Mouse (Mus musculus) inflammation-experienced regulatory T-cells, adult 6 months (primary cell): ENCODE results near the gene Cacna2d3. TPM values are rescaled to one million over a fixed set of nuclear protein-coding genes. Genes with fewer than 3 reads are reported as not detected.

ENCODE experiments used
- ATAC-seq: one replicate; pipeline ENCODE4 v1.8.0; 2017
- polyA plus RNA-seq, 3 experiments: library from polyadenylated mRNA; unstranded; fragments of 100-300 nt; shearing (Covaris generic); gene quantifications; one replicate each; pipeline ENCODE4 v1.2.1; 2017

The Cacna2d3 gene
- polyA plus RNA-seq, 3 experiments from 2014 or later, result 0.27 TPM; not detected in 2

- no peak for ATAC-seq
Measured at GRCm38 (mm10) chr14:29485416-29485815, 236.2 kb downstream of the Cacna2d3 start.

GRCm38 (mm10) chr14:29478403-29478983 is 243.2 kb downstream of the Cacna2d3 start:
- ATAC-seq, result no peak

GRCm38 (mm10) chr14:29464277-29464676 is 257.4 kb downstream of the Cacna2d3 start:
- no peak for ATAC-seq

GRCm38 (mm10) chr14:29449203-29449602 is 272.5 kb downstream of the Cacna2d3 start:
- ATAC-seq, result no peak

GRCm38 (mm10) chr14:29443091-29444026 is 278.3 kb downstream of the Cacna2d3 start:
- ATAC-seq, result no peak

GRCm38 (mm10) chr14:29442476-29442875 is 279.2 kb downstream of the Cacna2d3 start:
- ATAC-seq, result no peak

GRCm38 (mm10) chr14:29438666-29439065 is 283.0 kb downstream of the Cacna2d3 start:
- no peak for ATAC-seq

GRCm38 (mm10) chr14:29438251-29438650 is 283.4 kb downstream of the Cacna2d3 start:
- no peak for ATAC-seq

- ATAC-seq, result no peak
Measured at GRCm38 (mm10) chr14:29435203-29435602, 286.5 kb downstream of the Cacna2d3 start.

- ATAC-seq, result no peak
Measured at GRCm38 (mm10) chr14:29433716-29434115, 287.9 kb downstream of the Cacna2d3 start.

- ATAC-seq, result no peak
Measured at GRCm38 (mm10) chr14:29433076-29433714, 288.5 kb downstream of the Cacna2d3 start.

GRCm38 (mm10) chr14:29429788-29430187 is 291.9 kb downstream of the Cacna2d3 start:
- ATAC-seq, result no peak

GRCm38 (mm10) chr14:29425666-29426065 is 296.0 kb downstream of the Cacna2d3 start:
- ATAC-seq, result no peak

- no peak for ATAC-seq
Measured at GRCm38 (mm10) chr14:29425208-29425607, 296.5 kb downstream of the Cacna2d3 start.

GRCm38 (mm10) chr14:29405878-29406165 is 315.8 kb downstream of the Cacna2d3 start:
- no peak for ATAC-seq

GRCm38 (mm10) chr14:29405125-29405877 is 316.4 kb downstream of the Cacna2d3 start:
- no peak for ATAC-seq

- no peak for ATAC-seq
Measured at GRCm38 (mm10) chr14:29403849-29404808, 317.5 kb downstream of the Cacna2d3 start.

- ATAC-seq, result no peak
Measured at GRCm38 (mm10) chr14:29402471-29402870, 319.2 kb downstream of the Cacna2d3 start.

- no peak for ATAC-seq
Measured at GRCm38 (mm10) chr14:29393786-29394185, 327.9 kb downstream of the Cacna2d3 start.

- no peak for ATAC-seq
Measured at GRCm38 (mm10) chr14:29392851-29393250, 328.8 kb downstream of the Cacna2d3 start.

GRCm38 (mm10) chr14:29391489-29391888 is 330.2 kb downstream of the Cacna2d3 start:
- no peak for ATAC-seq

- ATAC-seq, result no peak
Measured at GRCm38 (mm10) chr14:29387761-29388160, 333.9 kb downstream of the Cacna2d3 start.
